Mouse (Mus musculus): ENCODE measurements around the gene Nat9.

The Nat9 gene

GRCm38 (mm10) chr11:115153088-115153487 lies 34.6 kb downstream of the Nat9 start:
- no peak for DNase-seq (ENCODE audit: low spot score in 2 of 2)

- DNase-seq (ENCODE audit: low spot score in 2 of 2) = peak in 1 of 2 experiments; percentile 44
These were observed 35.8 kb downstream of the Nat9 start for GRCm38 (mm10) chr11:115151755-115152429.

DNA sequence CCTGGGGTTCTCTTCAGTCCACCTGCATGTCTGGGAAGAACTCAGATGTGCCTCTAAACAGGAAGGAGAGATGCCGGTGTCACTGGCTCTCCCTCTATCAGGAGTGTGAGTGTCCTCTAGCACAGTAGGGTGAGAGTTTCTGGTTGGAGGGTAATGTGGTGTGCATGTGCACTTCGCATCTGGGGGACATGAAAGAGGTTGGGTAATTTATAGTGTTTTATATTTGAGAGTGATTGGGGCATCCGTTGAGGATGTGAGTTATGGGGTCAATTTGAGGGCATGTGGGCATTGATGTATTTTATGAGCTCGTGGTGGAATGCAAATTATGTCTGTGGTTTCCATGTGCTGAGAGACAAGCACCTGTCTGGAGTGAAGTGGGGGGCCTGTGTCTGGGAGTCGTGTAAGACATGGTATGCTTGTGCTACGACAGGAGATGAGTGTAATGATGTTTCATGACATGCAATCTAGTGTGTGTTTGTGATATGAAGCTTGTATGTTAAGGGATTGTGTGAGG lies 36.9 kb downstream of the Nat9 start:
- no peak for DNase-seq (ENCODE audit: low spot score in 2 of 2)

- no peak for DNase-seq (ENCODE audit: low spot score in 2 of 2)
These were observed 39.8 kb downstream of the Nat9 start for GRCm38 (mm10) chr11:115147813-115148212.

DNA sequence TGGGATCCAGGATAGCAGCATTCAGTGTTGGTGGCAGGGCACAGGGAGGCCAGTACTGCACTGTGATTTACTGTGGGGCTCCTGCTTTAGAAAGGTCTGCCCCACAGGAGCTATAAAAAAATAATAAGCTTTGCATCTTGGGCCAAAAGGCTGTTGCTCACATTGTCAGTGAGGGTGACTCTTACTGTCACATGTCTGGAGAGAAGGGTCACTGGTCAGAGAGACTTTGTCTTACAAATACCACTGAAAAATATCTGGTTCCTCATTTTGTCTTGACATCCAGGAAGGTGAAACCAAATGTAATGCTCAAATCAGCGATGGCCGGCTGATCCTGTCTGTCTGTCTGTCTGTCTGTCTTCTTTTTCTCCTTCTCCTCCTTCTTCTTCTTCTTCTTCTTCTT lies 45.7 kb downstream of the Nat9 start:
- DNase-seq (ENCODE audit: low spot score in 2 of 2) = no peak

DNA sequence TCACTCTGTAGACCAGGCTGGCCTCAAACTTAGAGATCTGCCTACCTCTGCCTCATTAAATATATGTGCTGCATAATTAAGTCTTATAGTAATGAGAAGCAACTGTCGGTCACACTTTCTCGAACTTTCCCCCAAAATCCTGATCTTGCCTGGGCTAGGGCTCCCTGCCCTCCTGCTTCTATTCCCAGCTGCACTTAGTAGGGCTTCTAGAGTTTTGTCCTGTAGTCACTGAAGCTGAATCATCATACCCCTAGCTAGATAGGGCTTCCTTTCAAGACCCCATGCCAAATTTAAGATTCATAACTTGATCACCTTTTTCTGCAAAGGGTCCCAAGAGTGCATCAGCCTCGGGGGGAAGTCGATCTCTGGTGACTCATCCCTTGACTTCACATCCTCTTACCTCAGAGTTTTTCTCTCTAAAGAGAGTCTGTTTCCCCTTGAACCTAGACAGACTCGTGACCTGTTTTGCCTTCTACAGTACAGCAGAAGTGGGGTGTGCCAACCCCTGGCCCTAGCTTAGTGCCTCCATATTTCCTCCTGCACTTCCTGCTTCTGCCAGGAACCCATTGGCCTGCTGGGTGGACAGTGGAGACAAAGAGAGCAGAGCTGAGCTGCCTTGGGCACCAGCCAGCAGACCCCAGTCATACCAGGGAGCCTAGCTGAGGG lies 48.9 kb downstream of the Nat9 start:
- no peak for DNase-seq (ENCODE audit: low spot score in 2 of 2)

DNA sequence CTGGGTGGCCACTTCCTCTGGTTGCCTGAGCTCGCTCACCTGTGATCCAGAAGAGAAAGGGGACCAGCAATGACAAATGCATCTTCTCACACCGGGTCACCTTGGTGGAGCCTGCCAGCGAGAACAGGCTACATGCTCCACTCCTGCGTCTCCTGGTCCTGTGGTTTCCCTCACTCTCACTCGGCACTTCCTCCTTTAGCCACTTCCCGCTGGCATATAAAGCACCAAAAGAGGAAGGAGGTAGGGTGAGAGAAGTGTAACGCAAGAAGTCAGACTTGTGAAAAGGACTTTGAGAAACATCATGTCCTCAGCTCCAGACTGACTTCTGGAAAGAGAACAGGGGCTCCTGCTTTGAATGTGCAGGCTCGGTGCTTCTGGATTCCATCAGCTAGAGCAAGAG lies 53.9 kb downstream of the Nat9 start, which contains the start of gene Cd300lf:
Gene Cd300lf (minus strand): TSS at position 193 of the 400 bp plus-strand sequence.
- DNase-seq (ENCODE audit: low spot score in 2 of 2) = no peak
